Mouse (Mus musculus): Measurements from ENCODE around the gene Rad50. TPM values are rescaled to one million over a fixed set of nuclear protein-coding genes. Genes with fewer than 3 reads are reported as not detected.

Rad50 gene
- polyA plus RNA-seq, 1 experiment: 76.9 TPM

- TF ChIP-seq CTCF (IDR thresholded peaks at IDR 0.05; ENCODE audit: insufficient read depth, low read depth, low read length) (no peak), POLR2A (IDR thresholded peaks at IDR 0.05; ENCODE audit: insufficient read depth, low read depth, low read length) (no peak)
- Histone ChIP-seq H3K27ac (ENCODE audit: insufficient read depth, low read depth, low read length) (no peak overlapping the region), H3K4me3 (ENCODE audit: insufficient read depth, low read depth, low read length) (no peak overlapping the region), H3K4me1 (ENCODE audit: control insufficient read depth, insufficient read depth, low read length) (no peaks in the 10 kb centered on the region)
- 95% methylated on average over 4 of the region's 4 CpGs for WGBS
Measured at GRCm38 (mm10) chr11:53651441-53651840, 55.7 kb downstream of the Rad50 start.

DNA sequence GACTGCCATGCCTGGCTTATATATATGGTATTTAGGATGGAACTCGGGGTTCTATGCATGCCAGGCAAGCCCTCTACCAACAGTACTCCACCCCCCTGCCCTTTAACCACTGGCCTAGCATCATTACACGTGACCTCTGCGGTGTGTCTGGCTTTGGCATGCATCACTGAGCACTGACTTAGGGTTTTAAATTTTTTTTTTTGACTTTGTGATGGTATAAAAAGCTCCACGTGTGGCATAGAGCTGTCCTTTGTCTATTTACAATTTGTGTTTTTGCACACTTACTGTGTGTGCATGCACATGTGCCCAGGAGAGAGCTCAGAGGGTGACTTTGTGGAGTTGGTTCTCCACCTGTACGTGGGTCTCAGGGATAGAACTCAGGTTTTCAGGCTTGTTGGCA, 63.1 kb downstream of the Rad50 start:
- 79% methylated on average over 5 of the region's 5 CpGs for WGBS
- Histone ChIP-seq H3K4me1 (ENCODE audit: control insufficient read depth, insufficient read depth, low read length) (no peaks in the 10 kb centered on the region), H3K27ac (ENCODE audit: insufficient read depth, low read depth, low read length) (no peak overlapping the region), H3K4me3 (ENCODE audit: insufficient read depth, low read depth, low read length) (no peak overlapping the region)
- no peak for TF ChIP-seq CTCF (IDR thresholded peaks at IDR 0.05; ENCODE audit: insufficient read depth, low read depth, low read length)
- no peak for TF ChIP-seq POLR2A (IDR thresholded peaks at IDR 0.05; ENCODE audit: insufficient read depth, low read depth, low read length)

- WGBS: 75% methylated on average over 12 of the region's 12 CpGs
- Histone ChIP-seq H3K4me1 (ENCODE audit: control insufficient read depth, insufficient read depth, low read length) (no peaks in the 10 kb centered on the region), H3K27ac (ENCODE audit: insufficient read depth, low read depth, low read length) (no peak overlapping the region), H3K4me3 (ENCODE audit: insufficient read depth, low read depth, low read length) (no peak overlapping the region)
- no peak for TF ChIP-seq CTCF (IDR thresholded peaks at IDR 0.05; ENCODE audit: insufficient read depth, low read depth, low read length)
- TF ChIP-seq POLR2A (IDR thresholded peaks at IDR 0.05; ENCODE audit: insufficient read depth, low read depth, low read length): no peak
Measured at GRCm38 (mm10) chr11:53642744-53643279, 64.3 kb downstream of the Rad50 start.

- 83% methylated on average over 10 of the region's 10 CpGs for whole genome bisulfite sequencing
- Histone ChIP-seq H3K4me1 (ENCODE audit: control insufficient read depth, insufficient read depth, low read length) (peaks cover 10% of the 10 kb centered on the region), H3K27ac (ENCODE audit: insufficient read depth, low read depth, low read length) (no peak overlapping the region), H3K4me3 (ENCODE audit: insufficient read depth, low read depth, low read length) (no peak overlapping the region)
- TF ChIP-seq CTCF (IDR thresholded peaks at IDR 0.05; ENCODE audit: insufficient read depth, low read depth, low read length): no peak
- TF ChIP-seq POLR2A (IDR thresholded peaks at IDR 0.05; ENCODE audit: insufficient read depth, low read depth, low read length): no peak
Measured at GRCm38 (mm10) chr11:53637803-53638260, 69.3 kb downstream of the Rad50 start.

- H3K4me1 ChIP-seq (ENCODE audit: control insufficient read depth, insufficient read depth, low read length): peaks cover 10% of the 10 kb centered on the region
- WGBS: 60% methylated on average over 21 of the region's 21 CpGs
- H3K4me3 ChIP-seq (ENCODE audit: insufficient read depth, low read depth, low read length): no peak overlapping the region
- no peak overlapping the region for H3K27ac ChIP-seq (ENCODE audit: insufficient read depth, low read depth, low read length)
- TF ChIP-seq CTCF (IDR thresholded peaks at IDR 0.05; ENCODE audit: insufficient read depth, low read depth, low read length) (no peak), POLR2A (IDR thresholded peaks at IDR 0.05; ENCODE audit: insufficient read depth, low read depth, low read length) (no peak)
Measured at GRCm38 (mm10) chr11:53637046-53637802, 69.9 kb downstream of the Rad50 start.

DNA sequence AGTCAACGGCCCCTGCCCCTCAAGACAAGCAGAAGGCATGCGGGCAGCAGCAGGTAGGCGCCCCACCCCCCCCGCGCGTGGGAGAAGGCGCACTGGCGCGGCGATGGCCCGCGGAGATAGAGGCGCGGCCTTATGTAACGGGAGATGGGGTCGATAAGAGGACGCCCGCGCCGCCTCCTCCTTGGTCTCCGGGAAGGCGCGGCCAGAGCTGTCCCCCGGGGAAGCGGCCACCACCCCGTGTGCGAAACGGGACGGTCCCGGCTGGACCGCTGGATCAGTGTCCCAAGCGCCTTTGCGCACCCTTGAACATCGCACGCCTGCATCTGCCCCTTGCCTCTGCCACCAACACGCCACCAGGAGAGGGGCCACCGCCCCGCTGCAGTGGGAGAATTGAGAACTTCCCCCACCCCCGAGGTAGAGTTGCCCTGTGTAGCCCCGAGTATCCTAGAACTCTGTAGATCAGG, 70.9 kb downstream of the Rad50 start:
- peaks cover 10% of the 10 kb centered on the region for H3K4me1 ChIP-seq (ENCODE audit: control insufficient read depth, insufficient read depth, low read length)
- WGBS: 3% methylated on average over 40 of the region's 40 CpGs
- no peak overlapping the region for H3K27ac ChIP-seq (ENCODE audit: insufficient read depth, low read depth, low read length)
- no peak for TF ChIP-seq CTCF (IDR thresholded peaks at IDR 0.05; ENCODE audit: insufficient read depth, low read depth, low read length)
- H3K4me3 ChIP-seq (ENCODE audit: insufficient read depth, low read depth, low read length): peak overlapping the region; percentile 41

DNA sequence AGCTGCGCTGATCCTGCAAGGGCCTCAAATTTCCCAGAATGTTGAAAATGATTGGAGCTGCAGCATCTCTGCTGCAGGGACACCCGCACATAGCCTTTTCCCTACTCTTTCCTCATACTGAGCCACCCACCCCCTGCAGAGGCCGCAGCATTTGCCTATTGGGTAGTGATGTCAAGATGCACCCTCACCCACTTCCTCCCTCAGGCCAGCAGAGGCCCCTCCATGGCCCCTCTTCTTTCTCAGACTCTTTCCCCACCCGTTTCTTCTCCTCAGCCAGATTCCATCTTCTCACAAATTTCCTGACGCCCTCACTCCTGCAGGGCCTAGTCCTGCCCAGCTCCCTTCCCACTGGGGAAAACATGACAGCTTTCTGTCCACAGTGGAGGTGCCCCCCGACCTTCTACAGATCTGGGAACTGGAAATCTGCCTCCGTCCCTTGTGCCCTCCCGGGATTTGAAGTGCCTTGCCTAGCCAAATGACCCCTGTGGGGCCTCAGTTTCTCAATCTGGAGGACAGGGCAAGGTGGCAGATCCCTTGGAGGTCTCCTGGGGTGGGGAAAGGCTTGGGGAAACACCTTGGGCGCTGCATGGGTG, 71.4 kb downstream of the Rad50 start:
- WGBS: 66% methylated on average over 9 of the region's 9 CpGs
- H3K27ac ChIP-seq (ENCODE audit: insufficient read depth, low read depth, low read length): no peak overlapping the region
- H3K4me1 ChIP-seq (ENCODE audit: control insufficient read depth, insufficient read depth, low read length): peaks cover 10% of the 10 kb centered on the region
- H3K4me3 ChIP-seq (ENCODE audit: insufficient read depth, low read depth, low read length): peak overlapping the region; percentile 41
- TF ChIP-seq CTCF (IDR thresholded peaks at IDR 0.05; ENCODE audit: insufficient read depth, low read depth, low read length) (no peak), POLR2A (IDR thresholded peaks at IDR 0.05; ENCODE audit: insufficient read depth, low read depth, low read length) (no peak)

DNA sequence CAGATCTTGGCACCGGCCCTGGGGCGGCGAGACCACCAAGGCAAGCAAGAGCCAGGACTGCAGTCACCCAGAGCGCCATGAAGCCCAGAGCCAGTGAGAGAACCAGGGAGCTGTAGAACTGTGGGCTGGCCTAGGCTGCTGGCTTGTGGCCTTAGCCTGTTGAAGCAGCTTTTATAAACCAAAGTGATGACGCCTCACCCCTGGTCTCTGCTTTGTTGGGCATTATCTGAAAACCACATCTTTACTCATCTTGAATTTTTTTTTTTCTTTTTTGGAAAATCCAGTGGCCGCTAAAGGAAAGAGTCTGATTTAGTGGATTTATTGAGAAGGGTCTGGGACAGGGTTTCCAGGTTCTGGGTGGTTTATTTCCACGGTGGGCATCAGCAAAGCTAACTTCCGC, 72.6 kb downstream of the Rad50 start, which contains the start of gene Il13:
TSS of gene Il13 (minus strand) at position 147 of the 400 bp plus-strand sequence.
- 96% methylated on average over 8 of the region's 8 CpGs for WGBS
- peaks cover 10% of the 10 kb centered on the region for H3K4me1 ChIP-seq (ENCODE audit: control insufficient read depth, insufficient read depth, low read length)
- TF ChIP-seq POLR2A (IDR thresholded peaks at IDR 0.05; ENCODE audit: insufficient read depth, low read depth, low read length): no peak
- TF ChIP-seq CTCF (IDR thresholded peaks at IDR 0.05; ENCODE audit: insufficient read depth, low read depth, low read length): no peak
- H3K27ac ChIP-seq (ENCODE audit: insufficient read depth, low read depth, low read length): no peak within 1 kb of the TSS
- H3K4me3 ChIP-seq (ENCODE audit: insufficient read depth, low read depth, low read length): no peak within 1 kb of the TSS

DNA sequence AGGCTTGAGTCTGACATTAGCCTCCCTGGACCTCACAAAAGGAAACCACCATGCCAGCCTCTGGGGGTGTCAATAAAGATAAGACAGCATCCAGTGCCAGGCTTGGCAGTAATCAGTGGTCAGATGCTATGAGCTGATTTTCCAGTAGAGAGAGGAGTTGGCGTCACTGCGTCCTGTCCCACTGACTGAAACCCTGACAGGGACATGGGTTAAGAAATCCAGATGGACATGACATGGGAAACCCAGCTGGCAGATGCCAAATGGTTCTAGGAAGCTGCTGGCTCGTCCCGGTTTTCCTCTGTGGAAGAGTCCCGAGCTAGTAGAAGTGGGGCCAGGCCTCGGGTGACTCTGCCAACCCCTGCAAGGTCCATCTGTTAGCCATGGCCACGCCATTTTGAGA, 73.5 kb downstream of the Rad50 start:
- no peak overlapping the region for H3K4me3 ChIP-seq (ENCODE audit: insufficient read depth, low read depth, low read length)
- no peak overlapping the region for H3K27ac ChIP-seq (ENCODE audit: insufficient read depth, low read depth, low read length)
- TF ChIP-seq POLR2A (IDR thresholded peaks at IDR 0.05; ENCODE audit: insufficient read depth, low read depth, low read length): no peak
- TF ChIP-seq CTCF (IDR thresholded peaks at IDR 0.05; ENCODE audit: insufficient read depth, low read depth, low read length): no peak
- peaks cover 10% of the 10 kb centered on the region for H3K4me1 ChIP-seq (ENCODE audit: control insufficient read depth, insufficient read depth, low read length)
- 97% methylated on average over 7 of the region's 7 CpGs for WGBS
